13 mouse cellular contexts compared by ENCODE assay signal in the genomic region with DNA sequence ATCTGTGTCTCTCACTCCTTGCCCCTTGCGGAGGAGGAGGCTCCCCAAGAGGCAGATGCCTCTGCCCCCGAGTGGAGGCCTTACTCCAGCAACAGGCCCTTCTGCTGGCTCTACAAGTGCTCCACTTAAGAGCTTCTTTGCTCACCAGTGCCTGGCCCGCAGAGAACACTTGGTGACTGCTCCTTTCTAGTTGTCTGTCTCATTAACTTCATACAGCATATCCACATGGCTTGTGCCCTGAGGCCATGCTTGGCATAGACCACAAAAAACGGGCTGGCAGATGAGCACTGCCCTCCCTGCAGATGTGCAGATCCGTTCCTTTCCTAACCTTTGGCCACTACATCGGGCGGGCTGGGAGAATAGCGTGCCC. TPM values are rescaled to one million over a fixed set of nuclear protein-coding genes. Genes with fewer than 3 reads are reported as not detected.
DNase-seq lines count a peak whose midpoint lies in the region; ATAC-seq lines count a peak whose summit lies in the region.
"Had no signal": no experiment of that assay in that cellular context is flagged by ENCODE, and none has a peak within 500 bp of the region (broad histone marks: within the 10 kb centered on the region; RNA-seq: fewer than 3 reads in every experiment).

No protein-coding gene starts in this region.

- no peak for ATAC-seq in heart, embryonic 16.5 days (replicated peaks; ENCODE audit: extremely low read depth, insufficient read depth, low FRiP score)
- ATAC-seq in hindbrain, embryonic 14.5 days (ENCODE audit: low FRiP score), result no peak
- ATAC-seq in midbrain, embryonic 15.5 days (replicated peaks), result peak; percentile 24

- peak overlapping the region; percentile 59 for H3K4me3 ChIP-seq in heart, embryonic 16.5 days (ENCODE audit: low read length)
- H3K4me3 ChIP-seq in embryonic facial prominence, embryonic 10.5 days, result peak overlapping the region; percentile 69
- peak overlapping the region; percentile 51 for H3K4me3 ChIP-seq in hindbrain, embryonic 14.5 days (replicated peaks; ENCODE audit: low read length)
- peak overlapping the region; percentile 53 for H3K4me3 ChIP-seq in midbrain, embryonic 15.5 days

- peaks cover 16% of the 10 kb centered on the region for H3K27me3 ChIP-seq in heart, embryonic 16.5 days (ENCODE audit: control insufficient read depth, insufficient read depth, low read length)
- H3K27me3 ChIP-seq in embryonic facial prominence, embryonic 10.5 days (replicated peaks; ENCODE audit: low read depth, poor library complexity, severe bottlenecking), result peaks cover 62% of the 10 kb centered on the region
- peaks cover 17% of the 10 kb centered on the region; the same call in 1 of the 2 replicates for H3K27me3 ChIP-seq in hindbrain, embryonic 14.5 days (ENCODE audit: control insufficient read depth, insufficient read depth, low read length)
- no peaks in the 10 kb centered on the region; the same call in 1 of the 2 replicates for H3K27me3 ChIP-seq in midbrain, embryonic 15.5 days (replicated peaks)
- H3K27me3 ChIP-seq: CH12.LX had no signal

- no peak for DNase-seq in heart, postnatal 4 days
- DNase-seq in embryonic facial prominence, embryonic 10.5 days (ENCODE audit: low spot score), result no peak
- DNase-seq in hindbrain, embryonic 14.5 days (ENCODE audit: low spot score), result no peak
- DNase-seq in thymus, postnatal 4 days, result no peak
- no peak for DNase-seq in layer of hippocampus, postnatal 36 days
- DNase-seq in ovary, postnatal 14 days (ENCODE audit: low spot score), result no peak
- DNase-seq: lung, postnatal 36 days had no signal

- 51% methylated on average over 8 of the region's 8 CpGs for WGBS in heart, embryonic 16.5 days
- WGBS in embryonic facial prominence, embryonic 10.5 days, result 61% methylated on average over 8 of the region's 8 CpGs
- WGBS in hindbrain, embryonic 14.5 days, result 61% methylated on average over 8 of the region's 8 CpGs
- WGBS in midbrain, embryonic 15.5 days, result 53% methylated on average over 8 of the region's 8 CpGs

- no peaks in the 10 kb centered on the region for H3K9me3 ChIP-seq in heart, embryonic 16.5 days (replicated peaks; ENCODE audit: control insufficient read depth, low read length)
- no peaks in the 10 kb centered on the region for H3K9me3 ChIP-seq in embryonic facial prominence, embryonic 10.5 days
- H3K9me3 ChIP-seq in hindbrain, embryonic 14.5 days (ENCODE audit: control insufficient read depth, low read length), result no peaks in the 10 kb centered on the region
- H3K9me3 ChIP-seq in midbrain, embryonic 15.5 days, result no peaks in the 10 kb centered on the region

- peak overlapping the region; percentile 85 for H3K4me2 ChIP-seq in heart, embryonic 16.5 days (ENCODE audit: low read depth, low read length)
- H3K4me2 ChIP-seq in hindbrain, embryonic 14.5 days (replicated peaks), result peak overlapping the region; percentile 63
- peak overlapping the region; percentile 58 for H3K4me2 ChIP-seq in midbrain, embryonic 15.5 days

- no peak overlapping the region for H3K9ac ChIP-seq in heart, embryonic 16.5 days (ENCODE audit: low read length)
- peak overlapping the region; percentile 76; the same call in 1 of the 2 replicates for H3K9ac ChIP-seq in hindbrain, embryonic 14.5 days
- peak overlapping the region; percentile 63 for H3K9ac ChIP-seq in midbrain, embryonic 15.5 days

- no peaks in the 10 kb centered on the region for H3K4me1 ChIP-seq in heart, embryonic 16.5 days (ENCODE audit: control insufficient read depth, insufficient read depth, low read length)
- H3K4me1 ChIP-seq in embryonic facial prominence, embryonic 10.5 days, result 0 out of 2 replicates have a peak, but pooled peaks cover 3% of the 10 kb centered on the region
- no peaks in the 10 kb centered on the region for H3K4me1 ChIP-seq in hindbrain, embryonic 14.5 days (replicated peaks; ENCODE audit: control insufficient read depth, insufficient read depth, low read length)
- no peaks in the 10 kb centered on the region for H3K4me1 ChIP-seq in midbrain, embryonic 15.5 days

- no peak overlapping the region for H3K27ac ChIP-seq in heart, embryonic 16.5 days (ENCODE audit: low read length)
- no peak overlapping the region for H3K27ac ChIP-seq in embryonic facial prominence, embryonic 10.5 days (replicated peaks)
- H3K27ac ChIP-seq in hindbrain, embryonic 14.5 days, result no peak overlapping the region
- H3K27ac ChIP-seq in midbrain, embryonic 15.5 days, result no peak overlapping the region

- no peaks in the 10 kb centered on the region for H3K36me3 ChIP-seq in heart, embryonic 16.5 days (ENCODE audit: control insufficient read depth, insufficient read depth)
- H3K36me3 ChIP-seq in embryonic facial prominence, embryonic 10.5 days (replicated peaks), result no peaks in the 10 kb centered on the region
- no peaks in the 10 kb centered on the region for H3K36me3 ChIP-seq in hindbrain, embryonic 14.5 days (replicated peaks; ENCODE audit: control insufficient read depth, insufficient read depth)
- H3K36me3 ChIP-seq in midbrain, embryonic 15.5 days (replicated peaks), result no peaks in the 10 kb centered on the region

RNA-seq across cellular contexts. Expression of gene 1700018G05Rik, which starts 6.2 kb away (rescaled TPM):
- not detected in 2 replicates for polyA plus RNA-seq in heart, embryonic 16.5 days (2015; fragmentation: Nextera tagmentation; extraction: Ambion mirVana)
- not detected for total RNA-seq in heart, postnatal 4 days (2021)
- not detected in 2 replicates for polyA plus RNA-seq in embryonic facial prominence, embryonic 10.5 days (2016; fragmentation: Nextera tagmentation; extraction: Ambion mirVana)
- polyA plus RNA-seq in hindbrain, embryonic 14.5 days (2014; fragmentation: Nextera tagmentation; extraction: Ambion mirVana), result not detected in 2 replicates
- polyA plus RNA-seq in midbrain, embryonic 15.5 days (2015; fragmentation: Nextera tagmentation; extraction: Ambion mirVana), result not detected in 2 replicates
- not detected for total RNA-seq in layer of hippocampus, postnatal 36 days (2021)
- total RNA-seq: adrenal gland, postnatal 14 days; CH12.LX had no signal
- polyA plus RNA-seq: heart, postnatal 0 days; small intestine, adult 2 months had no signal

RNA-seq across cellular contexts. Expression of gene 1700011M02Rik, which starts 25.7 kb away (rescaled TPM):
- not detected in 2 replicates for polyA plus RNA-seq in heart, embryonic 16.5 days (2015; fragmentation: Nextera tagmentation; extraction: Ambion mirVana)
- not detected for total RNA-seq in heart, postnatal 4 days (2021)
- polyA plus RNA-seq in embryonic facial prominence, embryonic 10.5 days (2016; fragmentation: Nextera tagmentation; extraction: Ambion mirVana), result not detected in 2 replicates
- polyA plus RNA-seq in hindbrain, embryonic 14.5 days (2014; fragmentation: Nextera tagmentation; extraction: Ambion mirVana), result not detected in 2 replicates
- polyA plus RNA-seq in midbrain, embryonic 15.5 days (2015; fragmentation: Nextera tagmentation; extraction: Ambion mirVana), result not detected in 2 replicates
- not detected for total RNA-seq in layer of hippocampus, postnatal 36 days (2021)
- total RNA-seq: adrenal gland, postnatal 14 days; CH12.LX had no signal
- polyA plus RNA-seq: heart, postnatal 0 days; small intestine, adult 2 months had no signal

RNA-seq across cellular contexts. Expression of gene Dmrtc1a, which starts 25.9 kb away (rescaled TPM):
- polyA plus RNA-seq in heart, embryonic 16.5 days (2015; fragmentation: Nextera tagmentation; extraction: Ambion mirVana), result 0.26 and 0.66 TPM in 2 replicates
- total RNA-seq in heart, postnatal 4 days (2021), result under 1 TPM in 1 of 2 experiments, not detected in 1; 0.31 TPM
- polyA plus RNA-seq in embryonic facial prominence, embryonic 10.5 days (2016; fragmentation: Nextera tagmentation; extraction: Ambion mirVana), result 0.39 and 0.43 TPM in 2 replicates
- 1.4 and 2.4 TPM in 2 replicates for polyA plus RNA-seq in hindbrain, embryonic 14.5 days (2014; fragmentation: Nextera tagmentation; extraction: Ambion mirVana)
- 1.8 and 2.5 TPM in 2 replicates for polyA plus RNA-seq in midbrain, embryonic 15.5 days (2015; fragmentation: Nextera tagmentation; extraction: Ambion mirVana)
- total RNA-seq in layer of hippocampus, postnatal 36 days (2021), result 1 to 10 TPM; 5.0 to 5.3 TPM
- total RNA-seq: CH12.LX had no signal
- polyA plus RNA-seq: small intestine, adult 2 months had no signal
